Mouse (Mus musculus) frontal cortex, postnatal 25 days (tissue): ENCODE data around the gene Acsm4.

Experiments
- DNase-seq, 2 experiments: peaks; one replicate each; pipeline ENCODE4 v3.0.0; 2022; ENCODE audit warnings: low spot score in 2 of 2

Gene Acsm4

GRCm38 (mm10) chr7:119762166-119762697 lies 72.4 kb downstream of the Acsm4 start:
- no peak for DNase-seq
